Comparison of ENCODE assay signal across 1 mouse cellular context in genomic region chr4:63385253-63385652, GRCm38 (mm10).
TF ChIP-seq lines count a peak whose summit lies in the region.

No protein-coding gene starts in this region.

TF ChIP-seq in CH12.LX, 34 proteins besides CTCF, POLR2A, EP300 and RAD21 (continued from another document):
- TF ChIP-seq ZKSCAN1 (IDR thresholded peaks at IDR 0.05; ENCODE audit: borderline replicate concordance, low read depth, low read length), result no peak
- peak; percentile 79 for TF ChIP-seq ETS1 (conservative IDR thresholded peaks at IDR 0.05; ENCODE audit: low read depth, low read length)
- 0 out of 2 replicates have a peak, but pooled peaks have one; percentile 24 for TF ChIP-seq MAFK (IDR thresholded peaks at IDR 0.05; ENCODE audit: insufficient replicate concordance, low read length)
- peak; percentile 71 for TF ChIP-seq CHD2 (IDR thresholded peaks at IDR 0.05; ENCODE audit: low read length)
- TF ChIP-seq ZNF384 (IDR thresholded peaks at IDR 0.05; ENCODE audit: low read depth, low read length), result no peak
- peak; percentile 27; the same call in 1 of the 2 replicates for TF ChIP-seq MEF2A (IDR thresholded peaks at IDR 0.05; ENCODE audit: borderline replicate concordance, low read depth, low read length)
- peak; percentile 23; the same call in 1 of the 2 replicates for TF ChIP-seq CHD1 (IDR thresholded peaks at IDR 0.05; ENCODE audit: low read depth, low read length)
- peak; percentile 38; the same call in 1 of the 2 replicates for TF ChIP-seq NRF1 (IDR thresholded peaks at IDR 0.05; ENCODE audit: low read depth, low read length)
- TF ChIP-seq MXI1 (IDR thresholded peaks at IDR 0.05; ENCODE audit: low read depth, low read length), result peak; percentile 64
- TF ChIP-seq NELFE (IDR thresholded peaks at IDR 0.05; ENCODE audit: low read depth, low read length), result peak; percentile 39; the same call in 1 of the 2 replicates
- no peak for TF ChIP-seq USF2 (conservative IDR thresholded peaks at IDR 0.05; ENCODE audit: low read depth, low read length)
- no peak for TF ChIP-seq ZC3H11A (IDR thresholded peaks at IDR 0.05; ENCODE audit: low read depth, low read length)
- peak; percentile 92; the same call in 1 of the 2 replicates for TF ChIP-seq IRF4 (IDR thresholded peaks at IDR 0.05; ENCODE audit: low read depth, low read length)
- no peak for TF ChIP-seq USF1 (IDR thresholded peaks at IDR 0.05; ENCODE audit: low read depth, low read length)
- TF ChIP-seq MYC (IDR thresholded peaks at IDR 0.05; ENCODE audit: low read depth, low read length), result no peak
- peak; percentile 84 for TF ChIP-seq JUN (IDR thresholded peaks at IDR 0.05; ENCODE audit: insufficient read depth, low read depth, low read length)
- TF ChIP-seq SIN3A (IDR thresholded peaks at IDR 0.05; ENCODE audit: low read length), result peak; percentile 45; the same call in 1 of the 2 replicates
- peak; percentile 80 for TF ChIP-seq JUND (conservative IDR thresholded peaks at IDR 0.05; ENCODE audit: low read depth, low read length)
- no peak for TF ChIP-seq KAT2A (IDR thresholded peaks at IDR 0.05; ENCODE audit: insufficient replicate concordance, low read length)
- TF ChIP-seq PAX5 (IDR thresholded peaks at IDR 0.05; ENCODE audit: low read length), result no peak
- TF ChIP-seq MAX (IDR thresholded peaks at IDR 0.05; ENCODE audit: low read length), result peak; percentile 13; the same call in 1 of the 2 replicates
- TF ChIP-seq ELF1 (IDR thresholded peaks at IDR 0.05; ENCODE audit: low read depth, low read length), result no peak
- no peak for TF ChIP-seq TBP (conservative IDR thresholded peaks at IDR 0.05; ENCODE audit: low read depth, low read length)
